Mouse (Mus musculus) heart, postnatal 25 days (tissue): ENCODE results near the gene Lysmd2. TPM values are rescaled to one million over a fixed set of nuclear protein-coding genes. Genes with fewer than 3 reads are reported as not detected.

Source experiments
- DNase-seq: peaks from one replicate; pipeline ENCODE4 v3.0.0; 2022; ENCODE audit warnings: low spot score
- intact Hi-C: fragments of 180-260 bp; cut with DNase I; formaldehyde crosslinking; loops from one replicate; pipeline ENCODE4 v1.15.1; 2025
- total RNA-seq, 2 experiments: library from RNA; stranded (reverse); gene quantifications; 2 replicates each; pipeline ENCODE4 v1.2.3; 2021

Gene Lysmd2
- total RNA-seq, 2 experiments from 2014 or later = 7.3 to 8.4 TPM

DNA sequence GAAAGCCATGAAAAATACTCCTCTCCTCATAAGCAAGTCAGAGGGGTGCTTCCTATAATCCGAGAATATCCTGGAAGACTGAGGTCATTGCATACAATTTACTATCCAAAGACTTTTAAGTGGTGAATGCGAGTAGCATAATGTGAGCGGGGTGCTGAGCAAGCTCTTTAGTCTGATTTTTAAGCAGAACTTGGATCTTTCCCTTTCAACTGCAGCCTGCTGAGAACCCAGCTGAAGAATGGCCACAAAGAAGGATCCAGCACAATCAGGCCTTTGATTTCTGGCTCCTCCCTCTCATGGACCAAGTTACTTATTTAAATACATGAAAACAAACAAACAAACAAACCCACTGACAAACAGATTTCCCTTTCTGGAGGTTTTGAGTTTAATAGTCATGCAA lies 59.2 kb downstream of the Lysmd2 start:
- intact Hi-C loops = no loop called here

More for the DNA sequence above, 59.2 kb downstream of the Lysmd2 start:
- DNase-seq = no peak

Other genes starting within 250 kb of the Lysmd2 start
- gene Mapk6, start 215.7 kb upstream of the Lysmd2 start, total RNA-seq = 10 to 100 TPM; 30.9 to 31.0 TPM
- 10 to 100 TPM; 12.0 to 20.6 TPM for gene Leo1, start 184.2 kb upstream of the Lysmd2 start, total RNA-seq
- gene Tmod3, start 66.1 kb upstream of the Lysmd2 start, total RNA-seq = 10 to 100 TPM; 62.9 to 74.0 TPM
- 1 to 10 TPM; 4.6 to 5.3 TPM for gene Tmod2, start 14.4 kb upstream of the Lysmd2 start, total RNA-seq
- gene Scg3, start 58.3 kb downstream of the Lysmd2 start, total RNA-seq = under 1 TPM; 0.22 to 0.34 TPM
- 1 to 10 TPM in 1 of 2 experiments, under 1 TPM in 1; 0.98 to 1.0 TPM for gene Bmp5, start 149.6 kb downstream of the Lysmd2 start, total RNA-seq